Comparison of ENCODE assay signal across 21 mouse cellular contexts in genomic region chr3:125072683-125073082, GRCm38 (mm10).
"Had no signal": no experiment of that assay in that cellular context is flagged by ENCODE, and none has a peak within 500 bp of the region (broad histone marks: within the 10 kb centered on the region; RNA-seq: fewer than 3 reads in every experiment).

No protein-coding gene starts in this region.

- DNase-seq: cerebellum, adult 8-10 months; cerebellum, adult 9-10 months; cerebellum, adult 9-11 months; cerebellum, postnatal 10 days; cerebellum, postnatal 14 days; cerebellum, postnatal 25 days; cerebellum, postnatal 36 days; embryo, embryonic 11 days; forebrain, postnatal 0 days; gastrocnemius, adult 2 months; gastrocnemius, postnatal 10 days; gastrocnemius, postnatal 14 days; gastrocnemius, postnatal 25 days; gastrocnemius, postnatal 36 days; heart, adult 11 months; heart, adult 18-20 months; heart, adult 2 months had no signal

- ATAC-seq: forebrain, embryonic 13.5 days; forebrain, embryonic 14.5 days; forebrain, embryonic 15.5 days; forebrain, embryonic 16.5 days; forebrain, postnatal 0 days had no signal
